Mouse (Mus musculus) lung, postnatal 0 days (tissue): ENCODE measurements around the gene Aipl1.

ENCODE experiments used
- CTCF ChIP-seq: IDR thresholded peaks from 2 replicates; pipeline ENCODE4 v1.5.1; 2016; ENCODE audit warnings: antibody characterized with exemption, mild to moderate bottlenecking
- EP300 ChIP-seq: IDR thresholded peaks from 2 replicates; pipeline ENCODE4 v1.6.1; 2016; ENCODE audit warnings: antibody characterized with exemption, mild to moderate bottlenecking, control low read depth

- TF ChIP-seq CTCF (peak; percentile 64), EP300 (no peak)
Measured at GRCm38 (mm10) chr11:72023581-72023980, 13.7 kb downstream of the Aipl1 start.
